Mouse (Mus musculus): ENCODE data around the gene Tmem221. TPM values are rescaled to one million over a fixed set of nuclear protein-coding genes. Genes with fewer than 3 reads are reported as not detected.
"Not testable (repeated sequence)": the region's sequence is repeated elsewhere in the genome, so short reads cannot be mapped to it uniquely, and the experiment has no call there.

Tmem221 gene
- polyA plus RNA-seq, 1 experiment from 2014 or later: 0.53 TPM

- Histone ChIP-seq H3K36me3 (no peaks in the 10 kb centered on the region), H3K4me2 (no peak within 1 kb of the TSS), H3K27me3 (peaks cover 38% of the 10 kb centered on the region), H3K27ac (peak within 1 kb of the TSS; percentile 27; the same call in 1 of the 2 replicates), H3K9me3 (replicated peaks) (no peaks in the 10 kb centered on the region), H3K4me1 (replicated peaks) (peaks cover 26% of the 10 kb centered on the region), H3K4me3 (replicated peaks) (no peak within 1 kb of the TSS), H3K9ac (no peak within 1 kb of the TSS)
- no peak for ATAC-seq (ENCODE audit: low read depth)
- WGBS (ENCODE audit: insufficient replicate concordance): 35% methylated on average over 46 of the region's 46 CpGs
- no peak for DNase-seq
Observed at GRCm38 (mm10) chr8:71525226-71526050, 33.2 kb downstream of the Tmem221 start, which contains the start of gene Ccdc194. TSS of gene Ccdc194 (minus strand) at chr8:71525711.

- H3K9me3 ChIP-seq (replicated peaks): no peaks in the 10 kb centered on the region
Observed at GRCm38 (mm10) chr8:71521634-71522033, 37.0 kb downstream of the Tmem221 start.

GRCm38 (mm10) chr8:71519037-71519825 is 39.4 kb downstream of the Tmem221 start:
- DNase-seq; H3K9ac ChIP-seq; H3K27ac ChIP-seq; H3K36me3 ChIP-seq; H3K4me2 ChIP-seq; H3K27me3 ChIP-seq; ATAC-seq (ENCODE audit: low read depth); H3K9me3 ChIP-seq (replicated peaks); H3K4me3 ChIP-seq (replicated peaks); H3K4me1 ChIP-seq (replicated peaks): not testable (repeated sequence)
- 21% methylated on average over 10 of the region's 10 CpGs for WGBS (ENCODE audit: insufficient replicate concordance)

More at GRCm38 (mm10) chr8:71521634-71522033, 37.0 kb downstream of the Tmem221 start:
- H3K4me1 ChIP-seq (replicated peaks): peaks cover 17% of the 10 kb centered on the region
- WGBS (ENCODE audit: insufficient replicate concordance): 4% methylated on average over 17 of the region's 17 CpGs
- no peak overlapping the region for H3K27ac ChIP-seq
- no peak overlapping the region for H3K4me3 ChIP-seq (replicated peaks)
- DNase-seq (peak; percentile 84), ATAC-seq (ENCODE audit: low read depth) (peak; percentile 82)
- H3K36me3 ChIP-seq: no peaks in the 10 kb centered on the region
- H3K4me2 ChIP-seq: no peak overlapping the region
- peaks cover 24% of the 10 kb centered on the region for H3K27me3 ChIP-seq
- H3K9ac ChIP-seq: no peak overlapping the region

- ATAC-seq (ENCODE audit: low read depth) (no peak), DNase-seq (no peak)
- no peak overlapping the region for H3K9ac ChIP-seq
- WGBS (ENCODE audit: insufficient replicate concordance): 39% methylated on average over 6 of the region's 6 CpGs
- H3K27me3 ChIP-seq: no peaks in the 10 kb centered on the region
- H3K4me3 ChIP-seq (replicated peaks): no peak overlapping the region
- no peaks in the 10 kb centered on the region for H3K36me3 ChIP-seq
- no peak overlapping the region for H3K4me2 ChIP-seq
- peaks cover 19% of the 10 kb centered on the region for H3K4me1 ChIP-seq (replicated peaks)
- no peak overlapping the region for H3K27ac ChIP-seq
- H3K9me3 ChIP-seq (replicated peaks): no peaks in the 10 kb centered on the region
Observed at GRCm38 (mm10) chr8:71516786-71517185, 41.9 kb downstream of the Tmem221 start.

GRCm38 (mm10) chr8:71515043-71515442 is 43.6 kb downstream of the Tmem221 start:
- ATAC-seq (ENCODE audit: low read depth): no peak
- H3K36me3 ChIP-seq: no peaks in the 10 kb centered on the region
- H3K4me2 ChIP-seq: no peak overlapping the region
- 57% methylated on average over 5 of the region's 5 CpGs for WGBS (ENCODE audit: insufficient replicate concordance)
- no peak overlapping the region for H3K27ac ChIP-seq
- no peaks in the 10 kb centered on the region for H3K9me3 ChIP-seq (replicated peaks)
- peaks cover 25% of the 10 kb centered on the region for H3K4me1 ChIP-seq (replicated peaks)
- no peak for DNase-seq
- H3K4me3 ChIP-seq (replicated peaks): no peak overlapping the region
- H3K27me3 ChIP-seq: peaks cover 11% of the 10 kb centered on the region
- H3K9ac ChIP-seq: no peak overlapping the region

- no peak overlapping the region for H3K4me2 ChIP-seq
- ATAC-seq (ENCODE audit: low read depth) (no peak), DNase-seq (no peak)
- H3K4me3 ChIP-seq (replicated peaks): no peak overlapping the region
- H3K4me1 ChIP-seq (replicated peaks): peaks cover 28% of the 10 kb centered on the region
- peaks cover 27% of the 10 kb centered on the region for H3K27me3 ChIP-seq
- WGBS (ENCODE audit: insufficient replicate concordance): 34% methylated on average over 14 of the region's 15 CpGs
- H3K27ac ChIP-seq: no peak overlapping the region
- H3K36me3 ChIP-seq: no peaks in the 10 kb centered on the region
- H3K9me3 ChIP-seq (replicated peaks): no peaks in the 10 kb centered on the region
- H3K9ac ChIP-seq: no peak overlapping the region
Observed at GRCm38 (mm10) chr8:71513018-71513754, 45.5 kb downstream of the Tmem221 start.

- H3K9me3 ChIP-seq (replicated peaks): no peaks in the 10 kb centered on the region
- peak within 1 kb of the TSS; percentile 47 for H3K4me3 ChIP-seq (replicated peaks)
- H3K27me3 ChIP-seq: peaks cover 43% of the 10 kb centered on the region
- peaks cover 40% of the 10 kb centered on the region for H3K4me1 ChIP-seq (replicated peaks)
- peak within 1 kb of the TSS; percentile 43 for H3K9ac ChIP-seq
- peak within 1 kb of the TSS; percentile 58 for H3K27ac ChIP-seq
- DNase-seq: peak; percentile 72
- no peaks in the 10 kb centered on the region for H3K36me3 ChIP-seq
- peak within 1 kb of the TSS; percentile 66 for H3K4me2 ChIP-seq
- WGBS (ENCODE audit: insufficient replicate concordance): 6% methylated on average over 14 of the region's 14 CpGs
- ATAC-seq (ENCODE audit: low read depth): peak; percentile 90
Observed at GRCm38 (mm10) chr8:71511644-71512043, 47.0 kb downstream of the Tmem221 start, which contains the start of gene Plvap. TSS of gene Plvap (minus strand) at chr8:71511752.

GRCm38 (mm10) chr8:71509316-71509715 is 49.4 kb downstream of the Tmem221 start:
- H3K36me3 ChIP-seq: no peaks in the 10 kb centered on the region
- no peak overlapping the region for H3K9ac ChIP-seq
- no peaks in the 10 kb centered on the region for H3K9me3 ChIP-seq (replicated peaks)
- peaks cover 40% of the 10 kb centered on the region for H3K4me1 ChIP-seq (replicated peaks)
- peak overlapping the region; percentile 18; the same call in 1 of the 2 replicates for H3K4me2 ChIP-seq
- ATAC-seq (ENCODE audit: low read depth): no peak
- 52% methylated on average over 2 of the region's 2 CpGs for WGBS (ENCODE audit: insufficient replicate concordance)
- DNase-seq: no peak
- no peak overlapping the region for H3K4me3 ChIP-seq (replicated peaks)
- no peak overlapping the region for H3K27ac ChIP-seq
- peaks cover 53% of the 10 kb centered on the region for H3K27me3 ChIP-seq

- no peaks in the 10 kb centered on the region for H3K36me3 ChIP-seq
- H3K4me3 ChIP-seq (replicated peaks): peak overlapping the region; percentile 45
- DNase-seq (peak; percentile 37), ATAC-seq (ENCODE audit: low read depth) (peak; percentile 30)
- peak overlapping the region; percentile 41; the same call in 1 of the 2 replicates for H3K9ac ChIP-seq
- peaks cover 34% of the 10 kb centered on the region for H3K4me1 ChIP-seq (replicated peaks)
- peaks cover 53% of the 10 kb centered on the region for H3K27me3 ChIP-seq
- no peaks in the 10 kb centered on the region for H3K9me3 ChIP-seq (replicated peaks)
- peak overlapping the region; percentile 67 for H3K4me2 ChIP-seq
- no peak overlapping the region for H3K27ac ChIP-seq
- 1% methylated on average over 61 of the region's 61 CpGs for WGBS (ENCODE audit: insufficient replicate concordance)
Observed at GRCm38 (mm10) chr8:71507589-71508104, 51.0 kb downstream of the Tmem221 start.

- peaks cover 18% of the 10 kb centered on the region for H3K4me1 ChIP-seq (replicated peaks)
- whole genome bisulfite sequencing (ENCODE audit: insufficient replicate concordance): 57% methylated on average over 4 of the region's 4 CpGs
- DNase-seq (no peak), ATAC-seq (ENCODE audit: low read depth) (no peak)
- H3K36me3 ChIP-seq: no peaks in the 10 kb centered on the region
- no peak overlapping the region for H3K4me3 ChIP-seq (replicated peaks)
- no peak overlapping the region for H3K4me2 ChIP-seq
- no peaks in the 10 kb centered on the region for H3K9me3 ChIP-seq (replicated peaks)
- H3K27me3 ChIP-seq: peaks cover 50% of the 10 kb centered on the region
- H3K27ac ChIP-seq: no peak overlapping the region
- no peak overlapping the region for H3K9ac ChIP-seq
Observed at GRCm38 (mm10) chr8:71505979-71506378, 52.7 kb downstream of the Tmem221 start.
